Mouse (Mus musculus) liver, adult 2 months (tissue): ENCODE measurements at regions not wholly inside any gene's neighbourhood (a gene's known extent, or its start where the extent isn't known, plus 50 kb on each side); places are given as distances from the start of the nearest gene placed in this dataset.

ENCODE experiments used
- CTCF ChIP-seq: fragments of 200-500 bp; IDR thresholded peaks from 2 replicates; pipeline ENCODE4 v1.5.1; 2011; ENCODE audit warnings: low read depth, low read length, control low read depth
- POLR2A ChIP-seq: fragments of 200-500 bp; IDR thresholded peaks from 2 replicates; pipeline ENCODE4 v1.6.1; 2011; ENCODE audit warnings: low read length, control low read depth; ENCODE audit not compliant: insufficient read depth; ENCODE audit errors: extremely low read depth

DNA sequence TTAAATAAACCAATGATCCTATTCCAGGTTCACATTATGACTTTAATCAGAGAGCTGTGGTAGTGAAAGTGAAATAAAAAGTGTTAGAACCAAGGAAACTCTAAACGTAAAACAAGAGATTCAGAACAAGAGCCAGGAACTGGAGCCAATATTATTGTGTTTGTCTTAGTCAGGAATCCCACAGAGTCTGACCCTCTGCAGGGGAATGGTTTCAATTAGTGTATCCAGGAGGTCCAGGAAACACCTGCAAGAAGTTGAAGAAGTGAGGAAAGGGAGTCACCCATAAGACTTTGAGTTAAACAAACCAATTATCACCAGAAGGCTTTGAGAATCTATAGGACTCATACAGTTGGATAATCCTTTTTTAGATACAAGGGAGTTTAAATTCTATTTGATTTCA, 76.2 kb upstream of the Sptlc3 start:
- TF ChIP-seq POLR2A (no peak), CTCF (no peak)
